Mouse (Mus musculus): Measurements from ENCODE around the gene Hhex. TPM values are rescaled to one million over a fixed set of nuclear protein-coding genes. Genes with fewer than 3 reads are reported as not detected.

The Hhex gene
- polyA plus RNA-seq (2016; fragmentation: Nextera tagmentation; extraction: Ambion mirVana): 7.8 and 8.7 TPM in 2 replicates

DNA sequence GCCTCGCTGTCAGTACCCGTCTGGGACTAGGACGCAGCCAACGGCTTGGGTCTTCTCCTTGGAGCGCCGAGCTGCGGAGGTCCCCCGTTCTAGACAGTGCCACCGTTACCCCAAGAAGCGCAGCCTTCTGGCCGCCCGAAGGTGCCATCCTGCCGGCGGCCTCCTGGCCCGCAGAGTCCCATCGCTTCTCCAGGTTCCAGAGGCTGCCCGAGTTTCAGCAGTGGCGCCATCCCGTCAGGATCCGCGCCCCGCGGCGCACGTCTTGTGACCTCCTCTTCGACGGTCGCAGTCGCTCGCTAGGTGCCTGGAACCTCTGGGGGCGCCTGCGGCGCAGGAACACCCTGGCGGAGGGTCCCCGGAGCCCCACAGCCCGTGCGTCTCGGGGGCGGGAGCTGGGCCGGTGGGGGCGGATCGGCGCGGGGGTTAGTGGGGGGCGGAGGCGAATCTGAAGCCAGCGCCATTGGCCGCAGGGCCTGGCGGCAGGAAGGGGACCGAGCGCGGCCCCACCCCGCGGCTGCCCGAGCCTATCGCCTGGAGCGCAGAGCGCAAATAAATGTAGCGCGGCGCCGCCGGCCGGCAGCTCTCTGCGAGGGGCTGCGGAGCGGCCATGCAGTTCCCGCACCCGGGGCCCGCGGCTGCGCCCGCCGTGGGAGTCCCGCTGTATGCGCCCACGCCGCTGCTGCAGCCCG lies at the start of gene Hhex:
Hhex (plus strand) TSS at position 548 of the 689 bp plus-strand sequence.
- peak; percentile 74 for ATAC-seq (ENCODE audit: insufficient number of reproducible peaks, insufficient read depth, low FRiP score, low TSS enrichment)

DNA sequence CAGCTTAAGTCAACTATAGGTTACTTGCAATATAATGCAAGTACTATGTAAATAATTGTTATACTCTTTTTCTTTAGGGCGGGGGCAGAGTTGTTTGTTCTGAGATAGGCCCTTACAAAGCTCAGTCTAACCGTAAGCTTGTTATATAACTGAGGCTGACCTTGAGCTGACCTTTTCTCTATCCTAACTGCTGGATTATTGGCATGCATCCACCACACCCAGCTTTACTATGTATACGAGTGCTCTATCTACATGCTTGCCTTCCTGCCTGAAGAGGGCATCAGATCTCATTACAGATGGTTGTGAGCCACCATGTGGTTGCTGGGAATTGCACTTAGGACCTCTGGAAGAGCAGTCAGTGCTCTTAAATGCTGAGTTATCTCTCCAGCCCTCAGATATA lies 48.5 kb upstream of the Hhex start:
- no peaks in the 10 kb centered on the region for H3K4me1 ChIP-seq
- H3K27ac ChIP-seq: no peak overlapping the region
- H3K36me3 ChIP-seq: peaks cover 35% of the 10 kb centered on the region
- no peaks in the 10 kb centered on the region for H3K27me3 ChIP-seq
- H3K9ac ChIP-seq: no peak overlapping the region
- no peak overlapping the region for H3K4me3 ChIP-seq
- WGBS: 83% methylated on average over 3 of the region's 3 CpGs
- ATAC-seq (ENCODE audit: insufficient number of reproducible peaks, insufficient read depth, low FRiP score, low TSS enrichment): no peak
- no peaks in the 10 kb centered on the region for H3K9me3 ChIP-seq
- no peak overlapping the region for H3K4me2 ChIP-seq (replicated peaks)

More for the DNA sequence above, at the start of gene Hhex:
- Histone ChIP-seq H3K27me3 (peaks cover 79% of the 10 kb centered on the region), H3K9ac (peak within 1 kb of the TSS; percentile 38), H3K4me1 (peaks cover 13% of the 10 kb centered on the region), H3K4me2 (replicated peaks) (peak within 1 kb of the TSS; percentile 63), H3K27ac (peak within 1 kb of the TSS; percentile 37; the same call in 1 of the 2 replicates), H3K9me3 (no peaks in the 10 kb centered on the region), H3K36me3 (no peaks in the 10 kb centered on the region), H3K4me3 (peak within 1 kb of the TSS; percentile 40)
- WGBS: 0% methylated on average over 62 of the region's 79 CpGs

DNA sequence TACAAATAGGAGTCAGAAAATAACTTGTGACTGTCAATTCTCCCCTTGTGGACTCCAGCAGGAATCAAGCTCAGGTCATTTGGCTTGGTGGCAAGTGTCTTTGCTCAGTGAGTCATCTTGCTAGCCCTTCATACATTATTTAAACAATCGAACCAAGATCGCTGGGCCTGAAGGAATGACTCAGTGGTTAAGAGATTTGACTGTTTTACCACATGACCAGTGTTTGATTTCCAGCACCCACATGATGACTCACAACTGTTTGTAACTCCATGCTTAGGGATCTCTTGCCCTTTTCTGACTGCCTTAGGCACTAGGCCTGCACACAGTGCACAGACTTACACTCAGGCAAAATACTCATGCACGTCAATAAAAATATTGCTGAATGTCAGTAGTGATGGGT lies 42.7 kb upstream of the Hhex start:
- whole genome bisulfite sequencing: 94% methylated on average over 3 of the region's 3 CpGs
- no peaks in the 10 kb centered on the region for H3K9me3 ChIP-seq
- H3K4me2 ChIP-seq (replicated peaks): no peak overlapping the region
- H3K27me3 ChIP-seq: no peaks in the 10 kb centered on the region
- ATAC-seq (ENCODE audit: insufficient number of reproducible peaks, insufficient read depth, low FRiP score, low TSS enrichment): no peak
- no peak overlapping the region for H3K9ac ChIP-seq
- H3K4me1 ChIP-seq: no peaks in the 10 kb centered on the region
- peaks cover 55% of the 10 kb centered on the region for H3K36me3 ChIP-seq
- H3K27ac ChIP-seq: no peak overlapping the region
- no peak overlapping the region for H3K4me3 ChIP-seq

DNA sequence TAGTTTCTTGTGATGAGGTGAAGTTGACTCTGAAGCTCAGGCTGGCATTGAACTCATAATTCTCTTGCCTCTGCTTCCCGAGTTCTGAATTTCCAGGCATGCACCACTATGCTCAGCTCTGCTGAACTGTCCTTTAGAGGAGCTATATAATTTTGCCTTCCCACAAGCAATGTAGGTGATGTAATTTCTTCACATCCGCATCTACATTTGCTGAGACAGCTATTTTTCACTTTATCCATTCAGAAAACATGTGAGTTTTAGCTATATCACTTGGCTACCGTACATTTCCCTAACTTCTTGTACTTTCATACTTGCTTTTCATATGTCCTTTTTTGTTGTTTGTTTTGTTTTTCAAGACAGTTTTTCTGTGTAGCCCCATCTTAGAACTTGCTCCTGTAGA lies 38.3 kb upstream of the Hhex start:
- no peak for ATAC-seq (ENCODE audit: insufficient number of reproducible peaks, insufficient read depth, low FRiP score, low TSS enrichment)
- no peak overlapping the region for H3K4me2 ChIP-seq (replicated peaks)
- H3K9me3 ChIP-seq: no peaks in the 10 kb centered on the region
- no peak overlapping the region for H3K4me3 ChIP-seq
- no peaks in the 10 kb centered on the region for H3K4me1 ChIP-seq
- H3K36me3 ChIP-seq: peaks cover 62% of the 10 kb centered on the region
- H3K27ac ChIP-seq: no peak overlapping the region
- WGBS: 94% methylated on average over 3 of the region's 3 CpGs
- H3K9ac ChIP-seq: no peak overlapping the region
- no peaks in the 10 kb centered on the region for H3K27me3 ChIP-seq

DNA sequence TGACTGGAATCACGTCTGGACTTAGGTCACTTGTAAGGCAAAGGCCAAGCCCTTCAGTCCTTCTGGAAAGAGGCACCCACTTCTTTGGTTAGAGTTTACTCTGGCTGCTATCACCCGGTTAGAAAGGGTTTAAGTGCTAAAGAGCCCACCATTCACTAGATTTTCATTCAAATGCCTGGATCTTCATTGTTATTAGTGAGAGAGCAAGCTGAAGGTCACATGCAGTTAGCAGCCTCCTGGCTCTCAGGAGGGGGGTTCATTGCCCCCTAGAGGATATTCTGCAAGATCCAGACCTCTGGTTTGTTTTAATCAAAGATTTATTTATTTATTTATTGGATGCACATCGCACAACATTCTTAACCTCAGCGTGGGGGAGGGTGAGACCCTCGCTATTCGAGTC lies 33.7 kb upstream of the Hhex start:
- no peak for ATAC-seq (ENCODE audit: insufficient number of reproducible peaks, insufficient read depth, low FRiP score, low TSS enrichment)
- Histone ChIP-seq H3K27me3 (no peaks in the 10 kb centered on the region), H3K4me2 (replicated peaks) (no peak overlapping the region), H3K36me3 (peaks cover 60% of the 10 kb centered on the region), H3K4me3 (no peak overlapping the region), H3K9ac (no peak overlapping the region), H3K4me1 (no peaks in the 10 kb centered on the region), H3K27ac (no peak overlapping the region), H3K9me3 (no peaks in the 10 kb centered on the region)
- WGBS: 81% methylated on average over 6 of the region's 6 CpGs

DNA sequence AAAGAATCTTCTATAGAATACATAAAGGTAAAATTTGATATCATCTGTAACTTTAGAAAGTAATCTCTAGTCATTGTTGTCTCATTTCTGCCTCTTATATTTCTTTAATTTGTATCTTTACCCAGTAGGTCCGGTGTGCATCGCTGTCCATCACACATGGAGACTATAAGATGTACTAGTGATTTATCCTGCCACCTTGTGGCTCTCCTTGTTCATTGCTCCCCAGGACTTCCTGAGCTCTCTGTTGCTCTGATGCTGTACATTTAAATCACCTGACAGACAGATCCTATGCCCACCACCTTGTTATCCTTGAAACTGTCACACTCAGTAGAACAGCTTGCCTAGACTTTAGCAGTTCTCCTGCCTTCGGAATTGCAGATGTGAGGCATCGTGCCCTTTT lies 16.3 kb upstream of the Hhex start:
- no peaks in the 10 kb centered on the region for H3K9me3 ChIP-seq
- peaks cover 63% of the 10 kb centered on the region for H3K36me3 ChIP-seq
- H3K27me3 ChIP-seq: no peaks in the 10 kb centered on the region
- H3K27ac ChIP-seq: no peak overlapping the region
- H3K4me2 ChIP-seq (replicated peaks): no peak overlapping the region
- no peaks in the 10 kb centered on the region for H3K4me1 ChIP-seq
- no peak overlapping the region for H3K4me3 ChIP-seq
- 87% methylated on average over 4 of the region's 4 CpGs for WGBS
- no peak overlapping the region for H3K9ac ChIP-seq
- no peak for ATAC-seq (ENCODE audit: insufficient number of reproducible peaks, insufficient read depth, low FRiP score, low TSS enrichment)

DNA sequence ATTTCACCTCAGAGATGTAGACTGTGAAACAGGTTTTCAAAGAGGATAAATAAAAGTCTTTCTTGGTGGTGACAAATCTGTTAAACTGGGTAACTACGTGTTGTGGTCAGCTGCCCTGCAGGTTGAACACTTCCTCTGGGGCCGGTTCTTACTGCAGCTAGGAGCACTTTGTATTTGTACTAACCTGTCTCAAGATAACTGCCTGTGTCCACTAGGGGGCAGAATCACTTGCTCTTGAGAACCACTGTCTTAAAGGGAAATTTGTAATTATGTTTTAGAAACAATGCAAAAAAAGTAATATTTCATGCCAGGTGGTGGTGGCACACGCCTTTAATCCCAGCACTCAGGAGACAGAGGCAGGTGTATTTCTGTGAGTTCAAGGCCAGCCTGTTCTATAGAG lies 15.0 kb upstream of the Hhex start:
- Histone ChIP-seq H3K9me3 (no peaks in the 10 kb centered on the region), H3K27me3 (no peaks in the 10 kb centered on the region), H3K4me1 (no peaks in the 10 kb centered on the region), H3K27ac (no peak overlapping the region), H3K9ac (no peak overlapping the region), H3K36me3 (peaks cover 53% of the 10 kb centered on the region), H3K4me3 (no peak overlapping the region), H3K4me2 (replicated peaks) (no peak overlapping the region)
- no peak for ATAC-seq (ENCODE audit: insufficient number of reproducible peaks, insufficient read depth, low FRiP score, low TSS enrichment)
- 58% methylated on average over 3 of the region's 3 CpGs for WGBS

DNA sequence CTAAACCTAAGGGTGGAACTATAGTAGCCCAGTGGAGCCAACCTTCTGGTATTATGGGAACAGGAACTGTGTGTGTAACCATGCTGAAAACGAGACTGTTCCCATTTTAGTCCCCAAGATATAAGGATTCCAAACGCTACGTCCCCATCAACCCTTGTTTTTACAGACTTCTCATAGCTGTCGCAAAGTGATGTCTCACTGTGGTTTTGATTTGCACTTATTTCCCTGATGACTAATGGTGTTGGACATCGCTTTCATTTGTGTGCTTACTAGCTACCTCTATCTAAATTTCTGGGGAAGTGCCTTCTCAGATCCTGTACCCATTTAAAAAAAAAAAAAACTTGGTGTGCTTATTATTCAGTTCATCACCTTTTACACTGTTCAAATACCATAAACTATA lies 6.0 kb upstream of the Hhex start:
- 77% methylated on average over 5 of the region's 5 CpGs for WGBS
- Histone ChIP-seq H3K9ac (no peak overlapping the region), H3K4me3 (no peak overlapping the region), H3K36me3 (no peaks in the 10 kb centered on the region), H3K27me3 (peaks cover 34% of the 10 kb centered on the region), H3K27ac (no peak overlapping the region), H3K9me3 (no peaks in the 10 kb centered on the region), H3K4me2 (replicated peaks) (no peak overlapping the region), H3K4me1 (no peaks in the 10 kb centered on the region)
- ATAC-seq (ENCODE audit: insufficient number of reproducible peaks, insufficient read depth, low FRiP score, low TSS enrichment): no peak

DNA sequence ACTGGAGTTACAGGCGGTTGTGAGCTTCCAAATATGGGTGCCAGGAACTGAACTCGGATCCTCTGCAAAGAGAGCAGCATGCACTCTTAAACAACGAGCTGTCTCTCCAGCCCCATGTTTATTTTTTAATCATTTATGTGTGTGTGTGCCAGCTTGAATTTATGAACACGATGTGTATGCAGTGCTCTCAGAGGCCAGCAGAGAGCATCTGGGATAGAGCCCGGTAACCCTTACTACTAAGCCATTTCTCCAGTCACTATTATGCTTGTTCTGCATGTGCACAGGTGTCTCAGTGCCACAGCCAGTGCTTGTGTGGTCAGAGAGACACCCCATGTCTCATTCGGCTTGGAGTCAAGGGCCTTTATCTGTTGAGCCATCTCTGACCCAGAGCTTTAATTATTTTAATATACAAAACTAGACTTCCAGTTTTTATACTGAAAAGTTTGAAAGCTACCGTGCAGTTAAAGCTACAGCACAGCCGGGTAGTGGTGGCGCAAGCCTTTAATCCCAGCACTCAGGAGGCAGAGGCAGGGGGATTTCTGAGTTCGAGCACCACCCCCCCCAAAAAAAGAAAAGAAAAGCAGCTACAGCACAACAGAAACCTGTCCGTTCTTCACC lies 3.4 kb upstream of the Hhex start:
- no peak for ATAC-seq (ENCODE audit: insufficient number of reproducible peaks, insufficient read depth, low FRiP score, low TSS enrichment)
- Histone ChIP-seq H3K4me2 (replicated peaks) (no peak overlapping the region), H3K9ac (no peak overlapping the region), H3K4me3 (no peak overlapping the region), H3K36me3 (no peaks in the 10 kb centered on the region), H3K27ac (no peak overlapping the region), H3K27me3 (peaks cover 60% of the 10 kb centered on the region), H3K9me3 (no peaks in the 10 kb centered on the region), H3K4me1 (peaks cover 13% of the 10 kb centered on the region)
- 87% methylated on average over 11 of the region's 11 CpGs for WGBS

DNA sequence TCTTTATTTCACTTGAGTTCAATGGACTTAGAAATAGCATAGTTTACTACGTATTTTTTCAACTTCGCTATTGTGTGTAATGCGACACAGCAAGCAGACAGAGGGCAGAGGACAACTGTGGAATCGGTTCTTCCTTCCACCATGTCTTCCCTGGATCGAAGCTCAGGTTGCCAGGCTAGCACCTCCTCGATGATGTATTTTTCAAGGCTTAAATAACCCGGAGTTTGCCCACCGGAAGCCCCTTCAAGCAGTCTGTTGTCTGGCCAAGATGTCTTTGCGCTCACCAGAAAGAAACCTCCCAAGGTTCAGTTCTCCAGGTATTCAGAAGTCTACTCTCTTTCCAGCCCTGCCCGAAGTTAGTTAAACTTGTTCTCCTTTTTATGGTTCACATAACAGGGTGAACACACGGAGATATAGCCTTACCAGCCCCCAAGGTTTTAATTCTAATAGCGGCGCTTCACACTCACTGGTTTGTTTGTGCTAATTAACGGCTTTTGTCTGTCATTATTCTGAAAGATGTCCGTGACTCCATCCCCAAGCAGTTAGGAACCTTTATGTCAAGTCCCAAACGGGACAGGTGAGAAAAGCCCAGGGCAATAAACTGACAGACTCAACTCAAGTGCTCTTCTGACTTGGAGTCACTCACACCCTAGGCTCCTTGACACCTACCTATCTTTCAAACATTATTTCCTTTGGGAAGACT lies 1.6 kb upstream of the Hhex start:
- 16% methylated on average over 16 of the region's 16 CpGs for WGBS
- no peak overlapping the region for H3K9ac ChIP-seq
- no peak overlapping the region for H3K4me3 ChIP-seq
- no peak overlapping the region for H3K27ac ChIP-seq
- peaks cover 75% of the 10 kb centered on the region for H3K27me3 ChIP-seq
- no peaks in the 10 kb centered on the region for H3K9me3 ChIP-seq
- H3K4me2 ChIP-seq (replicated peaks): no peak overlapping the region
- peaks cover 13% of the 10 kb centered on the region for H3K4me1 ChIP-seq
- ATAC-seq (ENCODE audit: insufficient number of reproducible peaks, insufficient read depth, low FRiP score, low TSS enrichment): no peak
- no peaks in the 10 kb centered on the region for H3K36me3 ChIP-seq

DNA sequence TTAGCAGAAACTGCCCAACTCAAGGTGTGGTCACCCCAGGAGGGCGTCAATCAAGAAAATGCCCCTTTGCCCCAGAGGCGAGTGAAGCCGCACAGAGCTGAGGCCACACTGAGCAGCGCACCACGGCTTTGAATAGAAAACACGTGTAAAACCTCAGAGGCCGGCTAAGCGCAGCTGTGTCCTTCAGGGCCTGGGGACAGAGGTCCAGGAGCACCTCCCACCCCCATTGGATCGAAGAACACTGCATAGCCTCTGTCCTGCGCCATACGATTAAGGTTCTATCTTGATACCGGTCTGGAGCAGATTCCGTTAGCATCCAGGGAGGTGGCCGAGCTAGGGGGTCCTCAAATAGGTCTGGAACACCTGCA lies 731 bp upstream of the Hhex start:
- peak overlapping the region; percentile 63 for H3K4me2 ChIP-seq (replicated peaks)
- no peak for ATAC-seq (ENCODE audit: insufficient number of reproducible peaks, insufficient read depth, low FRiP score, low TSS enrichment)
- peaks cover 75% of the 10 kb centered on the region for H3K27me3 ChIP-seq
- H3K4me3 ChIP-seq: peak overlapping the region; percentile 40
- H3K27ac ChIP-seq: no peak overlapping the region
- H3K36me3 ChIP-seq: no peaks in the 10 kb centered on the region
- WGBS: 2% methylated on average over 14 of the region's 14 CpGs
- H3K4me1 ChIP-seq: peaks cover 13% of the 10 kb centered on the region
- no peaks in the 10 kb centered on the region for H3K9me3 ChIP-seq
- H3K9ac ChIP-seq: no peak overlapping the region
